Mouse (Mus musculus) left cerebral cortex, adult 11 months (tissue): Measurements from ENCODE around the gene Lrrk1.
"Not testable (repeated sequence)": the region's sequence is repeated elsewhere in the genome, so short reads cannot be mapped to it uniquely, and the experiment has no call there.

Source experiments
- DNase-seq: peaks from one replicate; pipeline ENCODE4 v3.0.0; 2022; ENCODE audit warnings: low spot score

Lrrk1 gene

DNA sequence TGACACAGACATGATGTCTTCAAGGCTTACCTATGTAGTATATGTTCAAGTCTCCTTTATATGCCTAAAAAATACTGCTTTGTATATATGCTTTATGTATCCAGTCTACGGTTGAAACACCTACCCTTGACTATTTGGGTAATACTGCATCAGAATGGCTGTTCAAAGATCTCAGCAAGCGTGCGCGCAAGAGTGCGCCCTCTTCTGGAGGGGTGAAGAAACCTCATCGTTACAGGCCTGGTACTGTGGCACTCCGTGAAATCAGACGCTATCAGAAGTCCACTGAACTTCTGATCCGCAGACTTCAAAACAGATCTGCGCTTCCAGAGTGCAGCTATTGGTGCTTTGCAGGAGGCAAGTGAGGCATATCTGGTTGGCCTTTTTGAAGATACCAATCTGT is 197.8 kb downstream of the Lrrk1 start:
- not testable (repeated sequence) for DNase-seq

DNA sequence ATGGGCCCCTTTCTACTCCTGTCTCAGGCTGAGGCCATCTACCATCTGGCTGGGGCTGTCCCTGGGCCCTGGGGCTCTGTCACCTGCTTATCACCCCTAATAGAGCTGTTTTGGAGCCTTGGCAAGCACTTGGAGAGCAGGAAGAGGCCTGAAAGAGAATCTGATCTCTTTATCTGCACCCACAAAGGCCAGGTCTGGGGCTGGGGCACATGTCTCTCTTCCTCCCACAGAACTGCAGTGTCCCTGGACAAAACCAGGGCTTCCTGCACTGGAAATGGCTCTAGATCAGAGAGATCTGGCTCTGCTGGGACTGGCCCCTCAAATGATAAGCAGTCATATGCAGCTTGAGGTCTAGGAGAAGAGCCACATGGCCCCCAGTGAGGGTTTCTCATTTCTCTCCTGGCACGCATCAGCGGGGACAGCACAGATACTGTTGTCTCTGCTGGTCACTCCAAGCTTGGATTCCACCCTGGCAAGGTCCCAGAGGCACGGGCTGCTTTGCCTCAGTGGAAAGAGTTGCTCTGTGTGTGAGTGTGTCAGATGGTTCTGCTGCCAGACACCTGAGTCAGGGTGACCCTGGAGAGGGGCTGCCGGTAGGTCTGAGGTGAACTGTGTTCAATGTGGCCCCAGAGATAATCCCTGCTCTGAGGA is 200.4 kb downstream of the Lrrk1 start:
- DNase-seq: no peak

DNA sequence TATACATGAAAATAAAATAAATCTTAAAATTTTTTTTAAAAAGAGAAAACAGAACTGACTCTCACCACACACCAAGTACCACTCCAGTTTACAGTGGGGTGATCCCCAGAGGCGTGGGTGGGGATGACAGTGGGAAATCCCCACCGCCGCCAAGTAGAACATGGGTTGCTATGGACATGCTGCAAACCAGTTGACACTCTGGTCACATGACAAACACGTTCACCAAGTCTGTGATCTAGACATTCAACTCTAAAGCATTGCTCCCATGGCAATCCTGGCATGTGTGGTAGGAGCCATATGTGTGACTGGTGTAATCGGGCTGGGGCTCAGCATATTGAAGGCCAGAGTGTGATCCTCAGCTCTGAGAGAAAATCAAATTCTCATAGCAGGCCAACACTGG is 202.8 kb downstream of the Lrrk1 start:
- no peak for DNase-seq

DNA sequence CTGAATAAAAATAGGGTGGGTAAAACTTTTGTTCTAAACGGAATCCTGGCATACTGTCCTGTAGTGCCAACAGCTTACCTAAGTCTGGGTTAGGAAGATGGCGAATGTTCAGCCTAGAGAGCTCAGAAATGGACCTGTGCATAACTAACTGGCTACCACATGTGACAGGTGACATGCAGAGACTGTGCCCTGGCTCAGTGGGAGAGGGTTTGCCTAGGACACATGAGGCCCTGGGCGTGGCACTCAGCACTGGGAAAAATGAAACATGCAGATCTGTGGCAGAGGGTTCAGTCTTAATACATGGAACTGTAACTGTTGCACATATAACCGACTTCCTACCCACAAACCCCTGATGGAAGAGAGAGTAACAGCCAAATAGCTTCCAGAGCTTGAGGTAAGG is 204.1 kb downstream of the Lrrk1 start:
- no peak for DNase-seq

DNA sequence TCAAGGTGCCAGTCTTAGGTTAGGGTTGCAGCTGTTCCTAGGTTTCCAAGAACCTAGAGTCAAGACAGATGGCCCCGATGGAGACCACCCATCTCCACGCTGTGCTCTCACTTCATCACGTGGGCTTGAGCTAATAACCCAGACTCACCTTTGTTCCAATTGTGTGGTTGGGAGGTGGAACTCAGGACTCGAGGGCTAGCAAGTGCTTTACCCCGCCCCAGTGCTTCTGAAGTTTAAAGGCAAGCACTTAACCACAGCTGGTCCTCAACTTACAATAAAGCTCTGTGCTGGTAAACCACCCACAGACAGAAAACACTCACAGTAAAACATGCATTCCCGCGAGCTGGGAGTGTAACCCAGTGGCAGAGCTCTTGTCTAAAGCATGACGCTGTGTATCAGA is 204.7 kb downstream of the Lrrk1 start:
- no peak for DNase-seq

DNA sequence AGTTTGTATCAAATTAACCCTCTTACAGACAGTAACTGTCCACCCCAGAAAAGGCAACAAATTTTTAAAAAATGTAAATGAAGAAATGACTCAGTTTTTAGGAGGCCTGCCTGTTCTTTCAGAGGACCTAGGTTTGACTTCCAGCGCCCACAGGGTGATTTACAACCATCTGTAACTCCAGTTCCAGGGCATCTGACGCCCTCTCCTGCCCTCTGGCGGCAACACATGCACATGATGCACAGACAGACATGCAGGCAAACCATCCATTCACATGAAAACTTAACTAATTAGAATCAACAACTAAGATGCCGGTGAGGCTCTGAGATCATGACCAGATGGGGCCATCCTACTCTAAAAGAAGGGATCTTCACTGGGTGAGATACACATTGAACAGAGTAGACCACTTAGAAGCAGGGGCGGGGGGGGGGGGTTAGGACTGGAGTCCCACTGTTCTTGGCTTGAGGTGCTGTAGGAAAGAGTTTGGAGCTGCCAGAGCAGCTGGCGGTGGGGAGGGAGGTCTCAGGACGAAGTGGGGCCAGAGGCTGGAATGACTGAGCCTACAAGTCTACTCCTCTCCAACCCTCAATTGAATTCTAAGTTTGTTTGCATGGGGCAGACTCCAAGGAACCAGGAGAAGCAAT is 206.0 kb downstream of the Lrrk1 start:
- DNase-seq: no peak

DNA sequence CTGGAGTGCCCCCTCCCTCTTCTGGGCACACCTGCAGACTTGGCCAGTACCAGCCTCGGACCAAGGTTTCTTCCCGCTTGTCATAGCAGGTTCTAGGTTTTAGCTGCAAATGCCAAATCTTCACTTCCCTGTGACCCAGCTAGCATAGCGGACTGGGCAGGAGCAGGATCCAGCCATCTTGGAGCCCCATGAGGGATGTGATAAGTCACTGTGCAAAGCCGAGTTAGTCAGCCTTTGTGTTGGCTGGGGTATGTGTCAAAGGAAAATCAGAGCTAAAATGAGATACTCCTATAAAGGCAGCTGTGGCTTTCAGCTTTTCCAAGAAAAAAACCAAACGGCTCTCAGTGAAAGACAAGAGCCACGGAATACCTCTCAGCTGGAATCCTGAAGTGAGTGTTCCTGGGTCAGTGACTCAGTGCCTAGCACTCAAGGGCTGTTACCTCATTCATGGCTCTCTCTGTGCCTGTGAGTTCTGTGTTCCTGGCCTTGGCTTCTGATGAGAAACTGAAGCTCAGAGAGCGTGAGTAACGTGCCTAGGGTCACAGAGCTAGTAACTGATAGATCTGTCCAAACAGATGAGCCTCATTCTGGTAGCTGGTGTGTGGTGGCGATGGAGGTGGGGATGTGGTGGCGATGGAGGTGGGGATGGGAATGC is 207.3 kb downstream of the Lrrk1 start:
- no peak for DNase-seq

DNA sequence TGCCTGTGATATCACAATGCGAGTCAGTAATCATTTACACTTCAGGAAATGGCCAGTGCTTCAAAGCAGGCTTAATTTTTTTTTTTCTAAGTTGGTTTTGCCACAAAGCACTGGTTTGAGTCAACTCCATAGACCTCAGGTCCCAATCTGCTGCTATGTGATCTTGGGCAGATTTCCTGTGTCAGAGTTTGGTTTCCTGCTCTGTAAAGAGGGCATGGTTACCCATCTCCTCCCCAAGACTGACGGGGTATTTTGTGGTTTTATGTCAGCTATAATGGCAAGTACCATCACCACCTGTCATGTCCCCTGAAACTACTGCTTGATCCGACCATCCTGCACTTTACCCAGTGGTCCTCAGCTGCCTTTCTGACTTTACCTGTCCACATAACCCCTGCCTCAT is 207.9 kb downstream of the Lrrk1 start:
- DNase-seq: no peak

DNA sequence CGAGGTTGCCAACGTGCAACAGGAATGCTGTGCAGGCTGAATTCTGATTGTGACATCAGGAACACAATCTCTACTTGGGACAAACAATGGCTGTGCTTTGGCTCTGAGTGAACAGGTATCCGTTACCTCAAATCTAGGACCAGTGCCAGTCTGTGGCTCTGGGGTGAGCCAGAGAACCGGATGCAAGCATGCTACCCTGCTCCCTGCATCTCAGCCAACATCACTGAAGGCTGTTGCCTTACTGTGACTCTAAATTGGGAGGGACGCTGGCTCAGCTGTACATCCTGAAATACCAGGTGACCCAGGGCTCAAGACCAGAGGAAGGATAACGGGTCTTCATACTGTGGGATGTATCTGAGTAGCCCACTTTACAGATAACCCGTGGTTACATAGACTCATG is 208.4 kb downstream of the Lrrk1 start:
- no peak for DNase-seq

DNA sequence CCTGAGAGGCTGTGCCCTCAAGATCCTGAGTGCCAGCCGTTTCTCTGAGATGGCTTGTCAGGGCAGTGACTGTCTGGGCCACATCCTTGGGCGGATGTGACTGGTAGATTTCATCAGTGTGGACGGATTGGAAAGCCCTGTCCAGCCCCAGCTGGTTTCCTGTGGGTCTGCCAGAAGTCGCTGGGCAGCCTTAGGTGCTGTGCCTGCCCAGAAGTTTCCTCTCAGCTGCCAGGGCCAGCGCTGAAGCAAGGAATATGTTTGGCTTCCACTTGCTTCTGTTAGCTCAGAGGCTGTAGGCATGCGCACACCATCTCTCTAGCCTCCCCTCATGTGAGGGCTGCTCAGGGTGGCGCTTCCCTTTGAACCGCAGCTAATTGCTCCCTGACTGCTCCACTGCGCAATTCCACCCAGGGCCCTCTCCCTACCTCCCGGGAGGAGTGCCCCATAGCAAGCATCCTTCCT is 209.0 kb downstream of the Lrrk1 start:
- peak; percentile 30 for DNase-seq

DNA sequence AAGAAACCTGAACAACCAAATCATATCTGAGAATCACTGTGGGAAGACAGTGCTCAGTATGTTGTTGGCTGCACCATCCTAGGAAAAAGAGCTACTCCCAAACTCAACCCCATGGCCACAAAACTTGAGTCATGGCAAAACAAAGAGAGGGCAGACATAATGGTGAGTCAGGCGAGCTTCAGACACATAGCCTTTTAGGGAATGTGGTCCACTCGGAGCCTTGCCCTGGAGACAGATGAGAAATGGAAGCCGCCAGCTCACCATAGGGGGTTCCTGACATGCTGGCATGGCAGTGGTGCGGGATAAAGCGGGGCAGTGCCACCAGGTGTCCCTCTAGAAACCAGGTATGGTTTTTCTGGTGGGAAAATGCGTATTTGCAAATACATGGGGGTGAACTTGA is 210.0 kb downstream of the Lrrk1 start:
- DNase-seq: no peak

DNA sequence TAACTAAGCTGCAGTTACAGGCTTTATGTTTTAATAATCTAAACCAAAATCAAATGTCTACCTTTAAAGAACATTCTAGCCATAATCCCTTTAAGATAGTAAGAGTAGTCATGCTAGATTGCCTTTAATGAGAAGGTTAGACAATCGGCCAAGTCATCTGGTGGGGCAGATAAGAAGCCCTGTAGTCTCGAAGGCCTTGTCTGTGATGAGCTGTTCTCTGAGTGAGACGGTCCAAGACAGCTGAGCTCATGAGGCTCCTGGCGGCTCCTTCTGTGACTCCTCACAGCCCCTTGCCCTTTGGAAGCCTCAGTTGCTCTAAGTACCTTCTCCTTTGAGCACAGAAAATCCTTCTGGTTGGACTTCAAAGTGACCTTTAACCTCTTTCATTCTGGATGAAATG is 211.2 kb downstream of the Lrrk1 start:
- DNase-seq: no peak
